Mouse (Mus musculus) heart, adult 10 weeks (tissue): Measurements from ENCODE around the gene E430018J23Rik. TPM values are rescaled to one million over a fixed set of nuclear protein-coding genes. Genes with fewer than 3 reads are reported as not detected.

ENCODE experiments used
- polyA plus RNA-seq: library from polyadenylated mRNA; stranded (reverse); fragments of 350-450 nt; fragmentation: Illumina TruSeq; extraction: RNeasy Lipid Tissue Mini Kit (QIAGEN cat#74804); gene quantifications from one replicate; pipeline ENCODE4 v1.2.3, GENCODE M21; 2014; ENCODE audit warnings: low read depth, low replicate concordance

Gene E430018J23Rik
- polyA plus RNA-seq, result 3.4 TPM

DNA sequence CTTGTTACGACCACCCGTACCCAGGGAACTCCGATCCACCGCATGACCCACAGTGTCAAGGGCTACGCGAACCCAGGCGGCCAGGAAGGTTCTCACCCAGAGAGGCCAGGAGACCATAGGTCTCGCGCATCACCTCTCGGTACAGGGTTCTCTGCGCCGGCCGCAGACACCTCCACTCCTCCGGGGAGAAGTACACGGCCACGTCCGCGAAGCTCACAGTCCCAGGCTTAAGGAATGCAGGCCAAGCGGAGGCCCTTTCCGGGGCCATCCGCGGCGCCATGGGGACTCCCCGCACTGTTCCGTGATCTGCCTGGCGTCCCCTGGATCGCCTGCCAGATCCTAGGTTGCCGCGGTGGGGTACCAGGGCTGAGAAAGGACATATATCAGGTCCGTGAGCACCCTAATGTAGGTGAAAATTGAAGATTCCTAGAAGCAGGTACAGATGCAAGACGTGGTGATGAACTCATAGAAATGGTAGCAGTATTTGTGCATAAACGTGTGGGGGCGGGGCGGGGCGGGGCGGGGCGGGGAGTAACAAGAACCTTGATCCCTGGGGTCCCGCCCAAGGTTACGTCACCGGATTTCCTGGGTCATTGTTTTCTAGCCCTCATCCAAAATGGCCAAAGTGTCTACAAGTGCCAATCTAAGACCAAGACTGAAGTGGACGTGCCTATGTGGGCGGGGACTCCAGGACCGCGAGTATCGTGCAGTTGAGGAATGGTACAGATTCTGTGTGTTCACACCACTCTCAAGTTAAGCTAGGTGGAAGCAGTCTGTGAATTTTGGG lies at the start of gene E430018J23Rik:
Gene E430018J23Rik (minus strand): TSS at position 473 of the 787 bp plus-strand sequence.

DNA sequence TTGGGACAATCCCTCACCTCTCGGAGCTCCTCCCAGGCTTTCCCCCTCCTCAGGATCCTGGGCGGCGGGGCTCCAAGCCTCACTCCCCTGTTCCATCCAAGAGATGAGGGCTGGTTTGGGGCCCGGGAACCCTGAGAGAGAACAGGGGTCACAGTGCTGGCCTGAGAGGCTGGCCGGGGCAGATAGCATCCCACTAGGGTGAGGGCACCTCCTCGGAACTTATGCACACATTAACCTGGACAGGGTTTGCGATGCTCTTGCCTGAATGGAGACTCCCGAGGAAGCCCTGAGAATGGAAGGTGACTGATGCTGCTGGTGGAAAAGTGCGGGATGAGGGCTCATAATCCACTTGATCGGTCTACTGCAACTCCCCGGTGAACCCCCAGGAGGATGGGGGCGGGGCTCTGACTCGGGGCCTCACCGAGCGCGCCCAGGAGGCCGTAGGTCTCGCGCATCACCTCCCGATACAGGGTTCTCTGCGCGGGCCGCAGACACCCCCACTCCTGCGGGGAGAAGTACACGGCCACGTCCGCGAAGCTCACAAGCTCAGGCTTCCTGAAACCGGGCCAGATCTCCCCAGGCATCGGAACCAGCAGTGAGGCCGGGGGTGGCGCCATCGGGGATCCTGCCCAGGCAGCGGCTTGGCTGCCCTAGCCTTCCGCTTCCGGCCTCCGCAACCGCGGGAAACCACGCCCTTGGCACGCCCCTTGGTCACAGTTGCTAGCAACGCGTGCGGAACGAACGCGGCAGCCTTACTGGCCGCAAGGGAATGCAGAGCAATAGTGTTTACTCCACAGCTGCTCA lies 28.2 kb upstream of the E430018J23Rik start, which contains the start of gene Zfp688:
Gene Zfp688 (minus strand): TSS at position 681 of the 804 bp plus-strand sequence.

DNA sequence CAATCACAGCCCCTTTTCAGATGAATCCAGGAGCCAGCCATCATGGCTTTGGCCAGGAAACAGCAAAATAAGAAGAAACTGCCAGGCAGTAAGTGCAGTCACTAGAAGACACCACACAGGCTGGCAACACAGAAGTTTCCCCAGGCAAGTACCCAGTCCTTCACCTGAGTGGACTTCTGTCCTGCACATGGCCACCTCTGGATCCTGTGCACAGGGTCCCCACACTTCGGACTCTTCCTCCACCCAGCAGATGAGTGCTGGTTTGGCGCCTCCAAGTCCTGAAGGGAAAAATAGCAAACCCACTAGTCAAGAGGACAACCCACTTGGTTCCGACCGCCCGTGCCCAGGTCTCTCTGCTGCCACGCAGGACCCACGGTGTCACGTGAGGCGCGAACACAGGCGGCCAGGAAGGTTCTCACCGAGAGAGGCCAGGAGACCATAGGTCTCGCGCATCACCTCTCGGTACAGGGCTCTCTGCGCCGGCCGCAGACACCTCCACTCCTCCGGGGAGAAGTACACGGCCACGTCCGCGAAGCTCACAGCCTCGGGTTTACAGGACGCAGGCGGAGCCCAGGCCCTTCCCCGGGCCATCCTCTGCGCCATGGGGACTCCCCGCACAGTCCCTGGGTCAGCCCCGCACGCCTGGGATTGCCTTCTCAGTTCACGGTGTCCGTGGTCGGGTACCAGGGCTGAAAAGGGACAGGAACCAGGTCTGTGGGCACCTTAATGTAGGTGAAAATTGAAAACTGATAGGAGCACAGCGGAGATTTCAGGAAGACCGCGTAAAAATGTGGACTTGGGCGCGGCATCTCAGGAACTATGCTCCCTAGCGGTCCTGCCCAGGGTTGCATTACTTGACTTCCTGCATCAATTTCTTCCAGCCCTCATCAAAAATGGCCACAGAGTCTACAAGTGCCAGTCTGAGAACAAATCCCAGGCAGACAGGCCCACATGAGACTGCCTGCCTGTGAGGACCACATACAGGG lies 12.9 kb upstream of the E430018J23Rik start, which contains the start of gene Zfp764:
Gene Zfp764 (minus strand): TSS at position 821 of the 986 bp plus-strand sequence.

DNA sequence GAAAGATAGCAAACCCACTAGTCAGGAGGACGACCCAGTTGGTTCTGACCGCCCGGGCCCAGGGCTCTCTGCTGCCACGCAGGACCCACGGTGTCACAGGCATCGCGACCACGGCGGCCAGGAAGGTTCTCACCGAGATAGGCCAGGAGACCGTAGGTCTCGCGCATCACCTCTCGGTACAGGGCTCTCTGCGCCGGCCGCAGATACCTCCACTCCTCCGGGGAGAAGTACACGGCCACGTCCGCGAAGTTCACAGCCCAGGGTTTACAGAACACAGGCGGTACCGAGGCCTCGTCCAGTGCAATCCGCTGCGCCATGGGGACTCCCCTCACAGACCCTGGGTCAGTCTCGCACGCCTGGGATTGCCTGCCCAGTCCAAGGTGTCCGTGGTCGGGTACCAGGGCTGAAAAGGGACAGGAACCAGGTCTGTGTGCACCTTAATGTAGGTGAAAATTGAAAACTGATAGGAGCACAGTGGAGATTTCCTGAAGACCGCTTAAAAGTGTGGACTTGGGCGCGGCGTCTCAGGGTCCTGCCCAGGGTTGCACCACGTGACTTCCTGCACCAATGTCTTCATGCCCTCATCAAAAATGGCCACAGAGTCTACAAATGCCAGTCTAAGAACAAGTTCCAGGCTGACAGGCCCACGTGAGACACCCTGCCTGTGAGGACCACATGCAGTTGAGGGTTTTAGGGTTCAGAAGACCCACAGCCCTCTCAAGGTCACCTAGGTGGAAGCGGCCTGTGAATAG lies 6.6 kb downstream of the E430018J23Rik start, which contains the start of gene 9130019O22Rik:
Gene 9130019O22Rik (minus strand): TSS at position 526 of the 752 bp plus-strand sequence.

DNA sequence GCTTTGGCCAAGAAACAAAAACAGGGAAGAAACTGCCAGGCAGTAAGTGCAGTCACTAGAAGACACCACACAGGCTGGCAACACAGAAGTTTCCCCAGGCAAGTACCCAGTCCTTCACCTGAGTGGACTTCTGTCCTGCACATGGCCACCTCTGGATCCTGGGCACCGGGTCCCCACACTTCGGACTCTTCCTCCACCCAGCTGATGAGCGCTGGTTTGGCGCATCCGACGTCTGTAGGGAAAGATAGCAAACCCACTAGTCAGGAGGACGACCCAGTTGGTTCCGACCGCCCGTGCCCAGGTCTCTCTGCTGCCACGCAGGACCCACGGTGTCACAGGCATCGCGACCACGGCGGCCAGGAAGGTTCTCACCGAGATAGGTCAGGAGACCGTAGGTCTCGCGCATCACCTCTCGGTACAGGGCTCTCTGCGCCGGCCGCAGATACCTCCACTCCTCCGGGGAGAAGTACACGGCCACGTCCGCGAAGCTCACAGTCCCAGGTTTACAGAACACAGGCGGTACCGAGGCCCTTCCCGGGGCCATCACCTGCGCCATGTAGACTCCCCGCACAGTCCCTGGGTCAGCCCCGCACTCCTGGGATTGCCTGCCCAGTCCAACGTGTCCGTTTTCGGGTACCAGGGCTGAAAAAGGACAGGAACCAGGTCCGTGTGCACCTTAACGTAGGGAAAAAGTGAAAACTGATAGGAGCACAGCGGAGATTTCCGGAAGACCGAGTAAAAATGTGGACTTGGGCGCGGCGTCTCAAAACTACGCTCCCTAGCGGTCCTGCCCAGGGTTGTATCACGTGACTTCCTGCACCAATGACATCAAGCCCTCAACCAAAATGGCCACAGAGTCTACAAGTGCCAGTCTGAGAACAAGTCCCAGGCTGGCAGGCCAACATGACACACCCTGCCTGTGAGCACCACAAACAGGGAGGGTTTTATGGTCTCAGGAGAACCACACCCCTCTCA lies 17.9 kb downstream of the E430018J23Rik start, which contains the start of gene Zfp747:
Gene Zfp747 (minus strand): TSS at position 780 of the 975 bp plus-strand sequence.

DNA sequence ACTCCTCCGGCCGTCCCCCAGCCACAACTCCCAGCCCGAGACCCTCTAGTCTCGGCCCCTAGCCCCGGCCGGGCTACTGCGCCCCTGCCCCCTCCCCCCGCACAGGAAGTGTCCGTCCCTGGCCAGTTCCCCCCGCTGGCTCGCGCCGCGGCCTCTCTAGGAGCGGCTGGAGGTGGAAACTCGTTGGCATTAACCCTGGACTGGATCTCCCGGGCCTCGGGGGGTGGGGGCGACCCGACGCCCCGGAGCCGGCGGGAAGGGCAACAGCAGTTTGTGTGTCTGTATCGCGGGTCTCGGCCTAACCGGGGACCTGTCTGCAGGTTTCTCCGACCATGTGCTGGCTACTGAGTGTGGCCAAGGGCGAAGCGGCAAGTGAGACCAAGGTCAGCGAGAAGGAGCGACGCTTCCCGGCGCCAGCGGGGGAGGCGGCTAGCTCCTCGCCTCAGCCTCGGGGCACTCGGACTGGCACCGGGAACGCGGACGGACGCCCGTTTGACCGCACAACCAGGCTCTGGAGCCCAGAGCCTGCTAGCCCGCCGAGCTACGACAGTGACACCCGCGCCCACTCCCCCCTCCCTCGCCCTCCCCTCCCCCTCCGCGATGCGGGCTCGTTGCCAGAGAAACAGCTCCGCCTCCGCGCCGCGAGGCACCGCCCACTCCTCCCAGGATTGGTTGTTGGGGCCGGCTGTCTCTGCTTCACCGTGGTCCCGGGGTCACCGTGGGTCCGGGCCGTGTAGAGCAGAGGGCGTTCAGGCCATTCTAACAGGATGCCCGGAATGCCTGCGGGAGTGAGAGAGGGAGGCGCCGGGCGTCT lies 47.7 kb downstream of the E430018J23Rik start, which contains the start of gene Zfp768:
Gene Zfp768 (minus strand): TSS at position 78 of the 814 bp plus-strand sequence.

Other genes starting within 250 kb of the E430018J23Rik start
- gene Cd2bp2, start 197.6 kb downstream of the E430018J23Rik start, polyA plus RNA-seq, result 39.2 TPM
- gene Tbc1d10b, start 185.2 kb downstream of the E430018J23Rik start, polyA plus RNA-seq, result 17.1 TPM
- 1.8 TPM for gene Mylpf, start 184.7 kb downstream of the E430018J23Rik start, polyA plus RNA-seq
- 7.7 TPM for gene Zfp553, start 160.6 kb downstream of the E430018J23Rik start, polyA plus RNA-seq
- 6.4 TPM for gene Sept1, start 160.5 kb downstream of the E430018J23Rik start, polyA plus RNA-seq
- gene Zfp771, start 149.4 kb downstream of the E430018J23Rik start, polyA plus RNA-seq, result 10.7 TPM
- 36.3 TPM for gene Dctpp1, start 132.9 kb downstream of the E430018J23Rik start, polyA plus RNA-seq
- 26.0 TPM for gene Sephs2, start 119.6 kb downstream of the E430018J23Rik start, polyA plus RNA-seq
- gene Itgal, start 97.4 kb downstream of the E430018J23Rik start, polyA plus RNA-seq, result 0.81 TPM
- gene Zfp768, start 48.0 kb downstream of the E430018J23Rik start, polyA plus RNA-seq, result 33.8 TPM
- gene Zfp747, start 17.6 kb downstream of the E430018J23Rik start, polyA plus RNA-seq, result 3.9 TPM
- 1.5 TPM for gene 9130019O22Rik, start 6.5 kb downstream of the E430018J23Rik start, polyA plus RNA-seq
- gene Zfp764, start 13.2 kb upstream of the E430018J23Rik start, polyA plus RNA-seq, result 4.4 TPM
- gene Zfp688, start 28.4 kb upstream of the E430018J23Rik start, polyA plus RNA-seq, result 3.6 TPM
- 1.2 TPM for gene Zfp689, start 55.5 kb upstream of the E430018J23Rik start, polyA plus RNA-seq
- gene Prr14, start 66.0 kb upstream of the E430018J23Rik start, polyA plus RNA-seq, result 35.5 TPM
- gene Fbrs, start 85.6 kb upstream of the E430018J23Rik start, polyA plus RNA-seq, result 34.1 TPM
- gene Srcap, start 118.4 kb upstream of the E430018J23Rik start, polyA plus RNA-seq, result 15.8 TPM
- gene Gm42715, start 126.0 kb upstream of the E430018J23Rik start, polyA plus RNA-seq, result 14.5 TPM
- gene Tmem265, start 167.8 kb upstream of the E430018J23Rik start, polyA plus RNA-seq, result not detected
- 24.2 TPM for gene Phkg2, start 179.7 kb upstream of the E430018J23Rik start, polyA plus RNA-seq
- 10.8 TPM for gene Ccdc189, start 195.0 kb upstream of the E430018J23Rik start, polyA plus RNA-seq
- gene Rnf40, start 195.1 kb upstream of the E430018J23Rik start, polyA plus RNA-seq, result 30.3 TPM
- gene Zfp629, start 222.2 kb upstream of the E430018J23Rik start, polyA plus RNA-seq, result 19.1 TPM